Mouse (Mus musculus) heart, postnatal 0 days (tissue): ENCODE measurements at regions not wholly inside any gene's neighbourhood (a gene's known extent, or its start where the extent isn't known, plus 50 kb on each side); places are given as distances from the start of the nearest gene placed in this dataset.

ENCODE experiments used
- CTCF ChIP-seq: IDR thresholded peaks from 2 replicates; pipeline ENCODE4 v1.5.1; 2016; ENCODE audit warnings: antibody characterized with exemption, control low read depth, low read depth
- EP300 ChIP-seq: IDR thresholded peaks from 2 replicates; pipeline ENCODE4 v1.6.1; 2016; ENCODE audit warnings: antibody characterized with exemption, low read depth

DNA sequence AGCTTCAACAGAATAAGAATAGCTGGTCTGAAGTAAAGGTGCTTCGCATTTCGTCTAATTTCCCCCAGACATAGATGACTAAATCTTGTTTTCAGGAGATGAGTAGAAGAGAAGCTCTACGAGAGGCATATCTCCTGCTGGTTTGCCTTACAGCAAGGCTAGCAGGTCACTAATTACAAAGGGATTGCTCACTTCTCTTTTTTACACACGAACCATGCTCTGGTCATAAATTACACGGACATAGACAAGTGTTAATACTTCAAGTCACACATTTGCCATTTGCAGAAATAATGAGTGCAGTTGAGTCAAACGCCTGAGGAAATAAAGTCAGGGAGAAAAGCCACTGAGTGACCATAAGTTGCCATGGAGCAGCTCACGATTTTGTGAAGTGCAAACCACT is 68.8 kb upstream of the Ogfrl1 start:
- TF ChIP-seq CTCF = no peak
- TF ChIP-seq EP300 = no peak
